Mouse (Mus musculus) G1E (cell line): ENCODE results near the gene Adgrv1.

Experiments
- CTCF ChIP-seq: IDR thresholded peaks from 2 replicates; pipeline ENCODE4 v1.5.1; 2012; ENCODE audit warnings: low read depth, low read length, inconsistent platforms, mixed read lengths
- GATA1 ChIP-seq: IDR thresholded peaks from 2 replicates; pipeline ENCODE4 v1.6.1; 2012; ENCODE audit warnings: borderline replicate concordance, low read length, inconsistent platforms, mixed read lengths
- GATA2 ChIP-seq: IDR thresholded peaks from 2 replicates; pipeline ENCODE4 v1.6.1; 2012; ENCODE audit warnings: low read depth, low read length, inconsistent platforms, borderline replicate concordance
- POLR2AphosphoS5 ChIP-seq: IDR thresholded peaks from 2 replicates; pipeline ENCODE4 v1.6.1; 2012; ENCODE audit warnings: low read depth, low read length, inconsistent platforms; ENCODE audit not compliant: insufficient replicate concordance
- TAL1 ChIP-seq: conservative IDR thresholded peaks from 2 replicates; pipeline ENCODE4 v1.6.1; 2012; ENCODE audit warnings: low read depth, low read length, inconsistent platforms, mixed read lengths

- TF ChIP-seq CTCF (no peak), POLR2AphosphoS5 (no peak), GATA1 (no peak), TAL1 (no peak), GATA2 (no peak)
Observed at GRCm38 (mm10) chr13:81640881-81641280, 7.9 kb upstream of the Adgrv1 start.
